Mouse (Mus musculus) myocyte (in vitro differentiated cells): Measurements from ENCODE around the gene Herc4.

Experiments
- CEBPB ChIP-seq: IDR thresholded peaks from 2 replicates; pipeline ENCODE4 v1.6.1; 2011; ENCODE audit warnings: mild to moderate bottlenecking, moderate library complexity; ENCODE audit not compliant: poor library complexity, insufficient read depth, severe bottlenecking
- E2F4 ChIP-seq: IDR thresholded peaks from one replicate; pipeline ENCODE4 v1.6.1; 2011; ENCODE audit warnings: mild to moderate bottlenecking, control low read depth, moderate library complexity; ENCODE audit not compliant: insufficient read depth
- MAX ChIP-seq: IDR thresholded peaks from one replicate; pipeline ENCODE4 v1.6.1; 2011; ENCODE audit warnings: low read depth, mild to moderate bottlenecking, control low read depth
- MYOD1 ChIP-seq, 3 experiments: IDR thresholded peaks; one replicate each; pipeline ENCODE4 v1.6.1; 2011; ENCODE audit warnings: control low read depth in 2 of 3, low read depth in 2 of 3, mild to moderate bottlenecking in 2 of 3, moderate library complexity in 1 of 3; ENCODE audit not compliant: insufficient read length in 2 of 3, control insufficient read depth in 1 of 3
- POLR2A ChIP-seq: IDR thresholded peaks from one replicate; pipeline ENCODE4 v1.6.1; 2011; ENCODE audit warnings: low read depth, mild to moderate bottlenecking, control low read depth, moderate library complexity; ENCODE audit not compliant: insufficient read length
- POLR2AphosphoS2 ChIP-seq: IDR thresholded peaks from one replicate; pipeline ENCODE4 v1.6.1; 2011; ENCODE audit warnings: low read depth, control low read depth; ENCODE audit not compliant: insufficient read length
- TCF12 ChIP-seq: IDR thresholded peaks from one replicate; pipeline ENCODE4 v1.6.1; 2011; ENCODE audit warnings: mild to moderate bottlenecking, control low read depth; ENCODE audit not compliant: poor library complexity, insufficient read depth, severe bottlenecking
- TCF3 ChIP-seq: IDR thresholded peaks from one replicate; pipeline ENCODE4 v1.6.1; 2011; ENCODE audit warnings: low read depth, control low read depth; ENCODE audit not compliant: insufficient read length
- USF1 ChIP-seq: IDR thresholded peaks from one replicate; pipeline ENCODE4 v1.6.1; 2011; ENCODE audit warnings: low read depth, mild to moderate bottlenecking, control low read depth, moderate library complexity

DNA sequence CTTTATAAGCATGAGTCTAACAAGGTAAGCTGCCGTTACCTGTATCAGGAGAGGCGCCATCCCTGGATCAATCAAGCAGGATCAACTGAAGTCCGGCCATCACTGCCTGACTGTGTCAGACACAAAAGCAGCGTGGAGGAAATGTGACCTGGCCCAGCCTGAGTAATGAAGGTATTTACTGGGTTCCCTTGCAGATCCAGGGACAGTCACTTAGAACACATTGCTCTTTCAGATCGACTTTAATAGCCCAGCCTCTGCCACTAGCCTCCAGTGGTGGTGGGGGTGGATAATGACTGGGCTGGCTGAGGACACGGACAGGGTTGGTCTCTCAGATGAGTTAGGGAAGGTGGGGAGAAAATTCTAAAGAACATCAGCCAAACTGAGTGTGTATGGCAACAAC is 34.7 kb upstream of the Herc4 start:
- no peak for TF ChIP-seq TCF12
- no peak for TF ChIP-seq USF1
- TF ChIP-seq POLR2AphosphoS2, result no peak
- TF ChIP-seq MYOD1 (IDR thresholded peaks at IDR 0.05; ENCODE audit: control insufficient read depth in 1 of 3, insufficient read length in 2 of 3, low read depth in 2 of 3), result no peak
- TF ChIP-seq E2F4, result no peak
- no peak for TF ChIP-seq POLR2A
- TF ChIP-seq TCF3, result no peak
- no peak for TF ChIP-seq CEBPB
- no peak for TF ChIP-seq MAX
